Mouse (Mus musculus) heart, postnatal 4 days (tissue): Measurements from ENCODE around the gene Rbm34. TPM values are rescaled to one million over a fixed set of nuclear protein-coding genes. Genes with fewer than 3 reads are reported as not detected.
A peak's percentile ranks its signal among the peaks of the same experiment; 100 is the strongest.
"Not testable (repeated sequence)": the region's sequence is repeated elsewhere in the genome, so short reads cannot be mapped to it uniquely, and the experiment has no call there.

Source experiments
- DNase-seq: peaks from one replicate; pipeline ENCODE4 v3.0.0; 2021
- total RNA-seq, 2 experiments: library from RNA; stranded (reverse); gene quantifications; 2 replicates each; pipeline ENCODE4 v1.2.3; 2021

Rbm34 gene
- total RNA-seq, 2 experiments from 2014 or later = 7.6 to 8.5 TPM

DNA sequence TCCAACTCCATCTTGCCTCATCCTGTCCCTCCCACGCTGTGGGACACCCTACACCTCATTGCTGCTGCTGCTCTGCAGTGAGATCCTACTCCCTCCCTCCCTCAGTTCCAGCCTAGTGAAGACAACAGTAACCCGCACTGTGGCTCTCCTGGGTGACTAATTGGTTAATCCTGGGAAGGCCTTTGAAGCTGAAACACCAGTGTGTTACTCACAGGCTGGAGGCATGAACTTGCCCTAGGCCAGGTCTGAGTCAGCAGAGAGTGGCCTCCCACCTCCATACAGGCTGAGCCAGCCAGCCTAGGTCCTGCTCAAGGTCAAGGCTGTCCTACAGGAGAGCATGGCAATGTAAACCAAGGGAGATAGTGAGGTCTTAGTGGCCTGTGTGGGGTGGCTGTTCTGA, 51.6 kb downstream of the Rbm34 start:
- DNase-seq = no peak

DNA sequence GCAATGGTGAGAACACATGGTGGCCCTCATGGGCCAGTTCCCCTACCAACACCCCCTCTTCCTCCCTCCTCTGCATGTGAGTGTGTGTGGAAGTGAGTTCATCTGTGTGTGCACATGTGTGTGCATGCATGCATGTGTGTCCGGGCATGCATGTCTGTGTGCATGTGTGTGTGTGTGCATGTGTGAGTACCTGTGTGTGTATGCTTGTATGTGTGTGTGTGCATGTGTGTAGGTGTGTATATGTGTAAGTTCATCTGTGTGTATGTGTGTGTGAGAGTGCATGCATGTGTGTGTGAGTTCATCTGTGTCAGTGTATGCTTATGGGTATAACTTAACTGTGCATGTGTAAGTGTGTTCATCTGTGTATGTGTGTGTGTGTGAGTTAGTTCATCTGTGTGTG, 52.5 kb downstream of the Rbm34 start:
- no peak for DNase-seq

DNA sequence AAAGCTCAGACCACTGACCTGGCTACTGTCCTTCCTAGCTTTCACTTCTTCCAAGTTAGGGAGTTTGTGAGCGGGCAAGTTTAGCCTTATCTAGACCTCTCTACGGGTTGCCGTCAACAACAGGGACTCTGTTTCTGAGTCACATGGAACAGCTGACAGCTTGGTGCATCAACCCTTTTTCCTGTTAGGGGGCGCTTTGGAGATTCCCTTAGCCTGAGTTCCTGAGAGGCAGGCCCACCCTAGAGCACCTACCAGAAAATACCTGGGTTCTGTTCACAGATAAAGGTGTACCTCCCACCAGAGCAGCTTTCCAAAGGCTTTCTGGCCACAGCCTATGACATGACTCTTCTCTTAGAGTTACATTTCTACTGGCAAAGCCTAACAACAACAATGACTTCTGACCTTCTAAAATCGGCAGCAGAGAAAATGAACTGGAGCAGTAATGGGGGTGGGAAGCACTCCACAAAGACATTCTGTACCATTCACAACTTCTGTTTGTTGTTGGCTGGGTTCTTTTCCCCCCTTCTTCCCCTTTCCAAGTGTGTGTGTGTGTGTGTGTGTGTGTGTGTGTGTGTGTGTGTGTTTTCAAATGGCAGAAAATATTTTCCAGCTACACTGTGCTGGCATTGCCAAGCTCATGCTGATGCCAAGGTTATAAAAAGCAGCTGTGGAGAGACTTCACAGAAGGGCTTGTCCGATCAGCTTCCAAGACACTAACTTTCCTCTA, 53.5 kb downstream of the Rbm34 start:
- DNase-seq = peak; percentile 65

DNA sequence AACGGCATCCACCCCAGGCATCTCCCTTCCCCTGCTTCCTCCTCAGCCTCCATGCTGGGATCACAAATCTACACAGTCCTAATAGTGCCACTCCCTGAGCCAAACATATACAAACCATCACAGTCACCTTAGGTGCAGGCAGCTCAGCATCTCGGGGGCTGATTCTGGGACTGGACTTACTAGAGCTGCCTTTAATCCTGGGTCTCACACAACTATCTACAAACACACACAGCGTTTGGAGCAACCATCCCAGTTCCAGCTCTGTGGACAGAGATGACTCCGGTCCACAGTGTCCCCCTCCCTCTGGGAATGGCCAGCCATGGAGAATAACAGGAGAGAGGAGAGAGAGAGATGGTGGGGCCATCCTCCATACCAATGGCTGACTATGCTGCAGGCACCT, 54.3 kb downstream of the Rbm34 start:
- no peak for DNase-seq

DNA sequence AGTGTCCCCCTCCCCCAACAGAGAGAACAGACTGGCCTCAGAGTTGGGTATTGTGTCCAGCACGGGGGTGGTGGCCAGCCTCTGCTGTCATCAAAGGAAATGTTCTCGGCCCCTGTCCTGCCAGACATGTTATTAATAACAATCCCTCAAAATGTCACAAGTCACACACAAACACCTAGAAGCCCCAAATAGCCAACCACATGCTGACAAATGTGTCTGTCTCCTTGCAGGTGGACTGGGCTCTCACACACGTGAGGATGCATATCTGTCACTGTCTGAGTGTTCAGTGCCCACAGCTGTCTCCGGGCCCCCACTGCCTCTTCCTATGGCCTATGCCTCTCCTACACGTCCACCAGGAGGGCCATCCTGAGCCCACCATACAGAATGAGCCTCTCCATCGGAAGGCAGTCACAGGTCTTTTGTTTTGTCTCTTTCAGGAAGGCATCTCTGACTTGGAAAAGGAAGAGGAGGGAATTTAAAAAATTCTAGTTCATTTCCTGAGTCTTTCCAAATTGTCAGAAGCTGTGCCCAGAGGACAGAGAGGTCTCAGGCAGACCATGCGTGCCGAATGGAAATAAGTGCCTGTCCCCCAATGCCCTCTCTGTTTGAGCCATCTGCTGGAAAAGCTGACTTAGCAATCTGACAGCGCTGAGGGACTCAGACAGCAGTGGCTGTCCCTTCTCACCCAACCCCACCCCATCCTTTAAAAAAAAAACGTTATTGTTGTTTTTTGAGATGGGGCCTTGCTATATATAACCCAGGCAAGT, 56.1 kb downstream of the Rbm34 start:
- DNase-seq = no peak

DNA sequence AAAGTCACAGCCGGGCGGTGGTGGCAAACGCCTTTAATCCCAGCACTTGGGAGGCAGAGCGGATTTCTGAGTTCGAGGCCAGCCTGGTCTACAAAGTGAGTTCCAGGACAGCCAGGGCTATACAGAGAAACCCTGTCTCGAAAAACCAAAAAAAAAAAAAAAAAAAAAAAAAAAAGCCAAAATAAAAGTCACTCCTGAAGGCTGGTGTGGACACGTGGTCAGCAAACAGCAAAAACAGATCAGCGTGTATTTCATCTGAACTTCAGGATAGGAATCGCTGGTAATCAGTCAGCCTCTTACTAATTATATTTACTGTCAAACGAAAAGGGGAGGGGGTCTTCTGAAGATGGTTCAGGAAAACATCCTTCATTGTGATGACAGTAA, 56.8 kb downstream of the Rbm34 start:
- not testable (repeated sequence) for DNase-seq

DNA sequence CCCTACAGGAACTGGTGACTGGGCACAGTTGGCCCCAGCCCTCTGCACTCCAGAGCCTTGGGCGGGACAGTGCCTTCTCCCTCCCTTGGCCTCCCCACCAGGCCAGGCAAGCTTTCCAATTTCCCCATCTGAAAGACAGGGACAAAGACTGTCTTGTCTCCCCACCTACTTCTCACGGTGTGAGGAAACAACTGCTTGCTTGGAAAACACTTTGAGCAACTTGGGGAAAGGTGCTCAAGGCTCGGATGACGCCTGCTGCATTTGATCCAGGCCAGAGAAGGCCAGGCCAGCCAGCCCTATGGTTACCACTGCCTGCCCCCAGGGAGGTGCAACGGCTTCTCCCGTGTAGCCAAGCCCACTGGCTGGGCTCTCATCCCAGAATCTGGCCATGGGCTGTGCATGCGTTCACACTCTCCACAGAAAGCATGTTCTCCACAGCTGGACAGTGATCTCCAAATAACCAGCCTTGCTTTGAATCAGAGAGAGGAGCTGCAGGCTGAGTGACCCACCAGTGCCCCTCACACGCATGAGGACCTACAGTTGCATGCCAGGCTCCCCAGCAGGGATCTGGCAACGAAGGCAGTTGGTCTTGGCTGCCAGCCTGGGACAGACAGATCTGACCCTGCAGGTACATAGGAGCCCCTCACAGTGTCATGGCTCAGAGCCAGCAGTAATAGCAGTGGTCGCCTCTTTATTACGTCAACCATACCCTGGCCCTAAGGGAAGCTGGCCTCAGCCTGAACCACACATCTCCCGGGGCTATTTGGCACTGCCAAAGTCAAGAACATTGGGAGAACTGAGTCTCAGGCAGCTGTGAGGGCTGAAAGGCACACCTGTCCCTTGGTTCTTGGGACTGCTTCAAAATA, 57.4 kb downstream of the Rbm34 start:
- peak; percentile 82 for DNase-seq

DNA sequence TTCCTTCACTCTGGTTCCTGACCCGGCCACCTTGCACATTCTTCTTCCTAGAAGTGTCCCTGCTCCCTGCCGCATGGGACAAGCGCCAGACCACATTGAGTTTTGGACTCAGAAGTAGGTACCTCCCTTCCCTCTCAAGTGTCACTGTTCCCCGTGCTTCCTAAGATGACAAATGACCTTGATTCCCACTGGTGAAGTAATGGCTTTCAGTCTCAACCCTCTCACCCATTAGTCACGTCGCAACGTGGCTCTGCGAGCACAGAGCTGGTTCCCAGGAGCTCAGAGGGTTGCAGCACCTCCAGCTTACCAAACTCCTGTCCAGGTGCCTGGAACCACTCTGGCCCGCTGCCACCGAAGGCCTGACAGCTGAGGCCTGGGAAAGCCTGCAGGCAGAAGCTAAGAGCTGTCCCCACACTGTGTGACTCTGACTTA, 61.5 kb downstream of the Rbm34 start:
- DNase-seq = peak; percentile 51

DNA sequence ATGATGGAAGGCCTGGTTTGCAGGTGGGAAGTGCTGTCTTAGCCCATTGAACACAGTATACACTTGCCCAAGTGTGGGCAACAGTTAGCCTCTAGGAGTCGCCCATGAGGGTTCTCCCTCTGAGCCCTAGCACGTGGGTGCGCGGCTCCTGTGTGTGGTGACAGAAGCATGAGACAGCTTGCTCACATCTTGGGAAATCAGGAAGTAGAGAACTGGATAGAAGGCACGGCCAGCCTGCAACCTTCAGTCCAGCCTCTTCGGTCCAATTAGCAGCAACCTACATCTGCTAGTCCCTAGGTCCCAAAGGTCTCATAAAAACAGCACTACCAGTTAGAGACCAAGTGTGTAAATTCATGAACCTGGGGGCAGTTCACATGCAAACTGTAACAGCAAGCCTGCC, 62.1 kb downstream of the Rbm34 start:
- DNase-seq = no peak

DNA sequence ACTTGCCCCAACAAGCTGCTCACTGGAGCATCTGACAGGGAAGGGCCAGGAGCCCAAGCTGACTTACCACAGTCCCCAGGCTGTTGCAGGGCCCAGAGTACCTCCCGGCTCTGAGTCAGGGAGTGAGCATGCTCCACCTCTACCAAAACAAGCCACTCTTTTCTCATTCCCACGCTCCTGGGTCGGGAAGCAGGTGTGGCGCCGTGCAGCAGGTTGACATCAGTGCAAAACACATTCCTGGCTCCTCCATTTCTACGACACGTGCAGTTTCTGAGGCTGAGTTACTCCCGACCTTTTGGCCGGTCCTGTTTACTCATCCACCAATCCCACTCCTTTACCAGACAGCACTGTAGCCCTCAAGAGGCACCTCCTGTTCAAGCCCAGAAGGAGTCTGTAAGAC, 62.9 kb downstream of the Rbm34 start:
- no peak for DNase-seq

DNA sequence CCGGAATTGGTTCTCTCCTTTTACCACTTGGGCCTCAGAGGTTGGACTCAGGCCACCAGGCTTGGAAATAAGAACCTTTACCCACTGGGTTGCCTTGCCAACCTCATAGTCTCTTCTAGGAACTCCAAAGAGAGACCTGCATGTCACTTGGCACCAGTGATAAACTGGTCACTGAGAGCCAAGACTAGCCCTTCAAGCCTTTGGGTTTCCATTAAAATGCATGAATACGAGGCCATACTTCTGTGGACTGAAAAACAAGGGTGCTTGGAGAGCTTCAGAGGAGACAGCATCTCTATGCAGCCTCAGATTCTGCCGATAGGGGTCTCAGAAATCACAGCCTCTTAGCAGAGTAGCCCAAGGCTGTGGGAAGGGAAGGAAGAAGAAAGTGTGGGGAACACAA, 63.5 kb downstream of the Rbm34 start:
- no peak for DNase-seq

DNA sequence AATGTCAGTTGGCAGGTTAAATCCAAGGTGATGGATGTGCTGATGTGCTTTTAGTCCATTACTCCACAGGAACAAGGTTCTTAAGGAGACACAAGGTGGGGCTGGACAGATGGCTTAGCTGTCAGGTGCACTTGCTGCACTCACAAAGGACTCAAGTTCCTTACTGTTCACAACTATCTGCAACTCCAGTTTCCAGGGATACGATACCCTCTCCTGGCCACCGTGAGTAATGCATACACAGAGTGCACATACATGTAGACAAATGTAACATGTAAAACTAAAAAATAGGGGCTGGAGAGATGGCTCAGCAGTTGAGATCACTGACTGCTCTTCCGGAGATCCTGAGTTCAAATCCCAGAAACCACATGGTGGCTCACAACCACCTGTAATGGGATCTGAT, 65.5 kb downstream of the Rbm34 start:
- peak; percentile 43 for DNase-seq

DNA sequence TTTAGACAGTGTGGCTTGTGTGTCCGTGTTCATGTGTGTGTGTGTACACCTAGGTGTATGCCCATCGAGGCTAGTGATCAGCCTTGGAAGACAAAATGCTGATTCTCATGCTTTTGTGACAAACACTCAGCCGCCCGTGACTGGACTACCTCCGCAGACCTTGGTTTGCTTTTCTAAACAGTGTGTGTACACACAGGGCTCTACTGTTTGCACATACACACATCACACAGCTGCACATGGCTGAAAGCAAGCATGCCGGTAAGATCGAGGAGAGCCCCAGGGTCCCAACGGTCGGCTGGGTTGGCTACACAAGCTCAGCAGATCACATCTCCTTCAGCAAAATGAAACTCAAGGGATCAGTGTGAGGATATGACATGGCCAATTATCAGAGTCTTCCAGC, 66.9 kb downstream of the Rbm34 start:
- DNase-seq = no peak

DNA sequence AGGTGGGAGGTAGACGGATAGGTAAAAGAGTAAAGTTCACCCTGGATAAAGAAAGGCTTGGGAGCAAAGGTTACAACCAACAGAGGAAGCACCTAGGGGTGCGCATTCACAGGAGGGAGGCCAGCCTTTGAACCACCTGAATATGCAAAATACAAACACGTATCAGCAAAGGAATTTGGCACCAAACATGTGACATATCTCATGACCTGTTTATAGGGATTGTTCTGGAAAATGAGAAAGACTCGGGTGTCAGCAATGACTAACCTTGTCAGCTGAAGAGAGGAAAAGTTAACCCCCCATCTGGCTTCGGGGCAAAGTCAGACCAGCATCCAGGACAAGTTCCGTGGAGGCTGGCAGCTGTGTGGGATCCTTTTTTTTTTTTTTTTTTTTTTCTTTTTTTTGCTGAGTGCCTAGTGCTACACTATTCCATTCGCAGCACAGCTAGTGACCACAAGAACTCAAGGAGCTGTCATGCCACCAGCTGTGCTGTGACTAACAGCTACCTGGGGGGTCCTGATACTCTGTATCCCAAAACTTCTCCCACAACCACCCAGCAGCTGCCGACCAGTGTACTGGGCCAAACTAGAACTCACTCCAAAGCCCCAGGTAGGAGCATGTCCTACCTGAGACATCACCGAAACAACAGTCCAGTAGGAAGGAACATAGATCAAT, 67.5 kb downstream of the Rbm34 start:
- no peak for DNase-seq

DNA sequence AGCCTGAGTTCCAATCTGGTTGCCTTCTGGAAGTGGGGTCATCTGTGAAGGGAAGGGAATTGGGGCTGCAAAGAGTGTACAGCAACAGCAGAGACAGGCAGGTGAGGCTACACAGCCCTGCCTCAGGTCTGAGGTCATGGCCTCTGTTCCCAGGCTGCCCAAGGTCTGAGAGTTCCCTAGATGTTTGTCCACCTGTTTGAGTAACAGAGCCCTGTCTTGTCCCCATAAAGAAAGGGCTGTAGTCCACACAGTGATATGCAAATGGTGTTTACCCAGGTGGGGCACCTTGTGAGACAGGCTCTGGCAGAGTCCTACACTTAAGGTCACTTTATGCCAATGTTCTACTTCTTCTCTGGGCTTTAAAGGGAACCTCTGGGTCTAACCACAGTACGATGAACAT, 69.3 kb downstream of the Rbm34 start:
- no peak for DNase-seq

DNA sequence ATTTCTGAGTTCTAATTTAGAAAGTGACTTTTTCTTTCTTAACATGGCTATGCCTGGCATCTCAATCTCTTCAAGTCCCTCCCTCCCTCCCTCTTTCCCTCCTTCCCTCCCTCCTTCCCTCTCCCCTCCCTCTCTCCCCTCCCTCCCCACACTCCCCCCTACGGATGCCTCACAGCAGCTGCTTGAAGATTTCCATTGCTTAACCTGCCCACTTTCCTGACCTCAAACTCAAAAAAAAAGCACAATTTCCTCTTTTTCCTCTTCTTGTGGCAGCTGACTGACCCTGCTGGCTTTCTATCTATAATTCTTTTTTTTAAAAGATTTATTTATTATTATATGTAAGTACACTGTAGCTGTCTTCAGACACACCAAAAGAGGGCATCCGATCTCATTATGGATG, 69.8 kb downstream of the Rbm34 start:
- DNase-seq = no peak

Other genes with a start within 250 kb of the Rbm34 start
- gene Tomm20, start 25.2 kb downstream of the Rbm34 start, total RNA-seq = 100 to 1,000 TPM; 104 to 120 TPM
- 10 to 100 TPM; 41.0 to 42.0 TPM for gene Pard3, start 92.8 kb upstream of the Rbm34 start, total RNA-seq